Mouse (Mus musculus) cerebellum, adult 2 months (tissue): Measurements from ENCODE around the gene Aggf1.

Source experiments
- CTCF ChIP-seq: fragments of 200-500 bp; IDR thresholded peaks from 2 replicates; pipeline ENCODE4 v1.5.1; 2011; ENCODE audit warnings: low read depth, mild to moderate bottlenecking, control low read depth, low read length, moderate library complexity, borderline replicate concordance; ENCODE audit not compliant: insufficient read depth
- POLR2A ChIP-seq: fragments of 200-500 bp; IDR thresholded peaks from 2 replicates; pipeline ENCODE4 v1.6.1; 2011; ENCODE audit warnings: low read length, control low read depth, borderline replicate concordance; ENCODE audit not compliant: insufficient read depth

DNA sequence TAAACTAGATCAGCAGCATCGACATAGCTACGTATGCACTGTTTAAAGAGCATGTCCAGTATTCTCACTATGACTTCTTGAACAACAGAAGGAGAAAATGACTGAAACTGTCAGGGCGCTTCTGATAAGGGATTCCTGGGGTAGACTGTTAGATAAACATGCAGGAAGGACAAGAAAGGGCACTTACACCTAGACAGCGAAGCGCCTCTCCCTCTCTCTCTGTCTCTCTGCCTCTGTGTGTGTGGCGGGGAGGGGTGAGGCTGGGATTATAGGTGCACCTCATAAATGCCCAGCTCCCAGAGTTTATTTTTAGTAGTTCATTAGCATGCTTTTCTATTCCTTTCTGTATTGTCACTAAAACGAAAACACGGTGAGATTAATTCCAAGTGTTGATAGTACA, 8.8 kb downstream of the Aggf1 start:
- TF ChIP-seq CTCF (no peak), POLR2A (no peak)
